Mouse (Mus musculus): ENCODE data around the gene Nepro. TPM values are rescaled to one million over a fixed set of nuclear protein-coding genes. Genes with fewer than 3 reads are reported as not detected.

Gene Nepro
- polyA plus RNA-seq, 1 experiment from 2014 or later: 7.6 TPM

GRCm38 (mm10) chr16:44719349-44719748, 4.8 kb upstream of the Nepro start:
- no peak overlapping the region for H3K4me3 ChIP-seq (replicated peaks; ENCODE audit: low read length)
- no peaks in the 10 kb centered on the region for H3K27me3 ChIP-seq (ENCODE audit: control insufficient read depth, insufficient read depth, low read length)
- H3K9ac ChIP-seq (ENCODE audit: low read length): no peak overlapping the region
- H3K27ac ChIP-seq (ENCODE audit: low read length): no peak overlapping the region
- no peaks in the 10 kb centered on the region for H3K36me3 ChIP-seq (ENCODE audit: control insufficient read depth, insufficient read depth, low read length)
- WGBS: 69% methylated on average over 7 of the region's 7 CpGs
- peaks cover 3% of the 10 kb centered on the region; the same call in 1 of the 2 replicates for H3K4me1 ChIP-seq (ENCODE audit: control insufficient read depth, insufficient read depth, low read length)
- H3K9me3 ChIP-seq (replicated peaks; ENCODE audit: control insufficient read depth, low read length): no peaks in the 10 kb centered on the region
- no peak overlapping the region for H3K4me2 ChIP-seq (ENCODE audit: low read depth, low read length)
- no peak for ATAC-seq (ENCODE audit: insufficient read depth, low FRiP score)

GRCm38 (mm10) chr16:44720518-44720917, 3.6 kb upstream of the Nepro start:
- H3K4me2 ChIP-seq (ENCODE audit: low read depth, low read length): no peak overlapping the region
- peaks cover 3% of the 10 kb centered on the region; the same call in 1 of the 2 replicates for H3K4me1 ChIP-seq (ENCODE audit: control insufficient read depth, insufficient read depth, low read length)
- H3K9me3 ChIP-seq (replicated peaks; ENCODE audit: control insufficient read depth, low read length): no peaks in the 10 kb centered on the region
- H3K9ac ChIP-seq (ENCODE audit: low read length): no peak overlapping the region
- WGBS: 76% methylated on average over 3 of the region's 3 CpGs
- no peak overlapping the region for H3K27ac ChIP-seq (ENCODE audit: low read length)
- no peaks in the 10 kb centered on the region for H3K27me3 ChIP-seq (ENCODE audit: control insufficient read depth, insufficient read depth, low read length)
- no peak for ATAC-seq (ENCODE audit: insufficient read depth, low FRiP score)
- H3K4me3 ChIP-seq (replicated peaks; ENCODE audit: low read length): no peak overlapping the region
- no peaks in the 10 kb centered on the region for H3K36me3 ChIP-seq (ENCODE audit: control insufficient read depth, insufficient read depth, low read length)

GRCm38 (mm10) chr16:44722666-44723065, 1.4 kb upstream of the Nepro start:
- no peak overlapping the region for H3K4me3 ChIP-seq (replicated peaks; ENCODE audit: low read length)
- H3K27ac ChIP-seq (ENCODE audit: low read length): no peak overlapping the region
- H3K4me2 ChIP-seq (ENCODE audit: low read depth, low read length): no peak overlapping the region
- no peaks in the 10 kb centered on the region for H3K9me3 ChIP-seq (replicated peaks; ENCODE audit: control insufficient read depth, low read length)
- no peaks in the 10 kb centered on the region for H3K36me3 ChIP-seq (ENCODE audit: control insufficient read depth, insufficient read depth, low read length)
- H3K4me1 ChIP-seq (ENCODE audit: control insufficient read depth, insufficient read depth, low read length): peaks cover 10% of the 10 kb centered on the region
- H3K27me3 ChIP-seq (ENCODE audit: control insufficient read depth, insufficient read depth, low read length): no peaks in the 10 kb centered on the region
- no peak overlapping the region for H3K9ac ChIP-seq (ENCODE audit: low read length)
- 81% methylated on average over 2 of the region's 2 CpGs for WGBS
- no peak for ATAC-seq (ENCODE audit: insufficient read depth, low FRiP score)

GRCm38 (mm10) chr16:44724847-44725246, 746 bp downstream of the Nepro start:
- under 1% methylated on average over 14 of the region's 14 CpGs for WGBS
- Histone ChIP-seq H3K9ac (ENCODE audit: low read length) (peak overlapping the region; percentile 98), H3K36me3 (ENCODE audit: control insufficient read depth, insufficient read depth, low read length) (0 out of 2 replicates have a peak, but pooled peaks cover 8% of the 10 kb centered on the region), H3K4me3 (replicated peaks; ENCODE audit: low read length) (peak overlapping the region; percentile 73), H3K27ac (ENCODE audit: low read length) (peak overlapping the region; percentile 92), H3K4me1 (ENCODE audit: control insufficient read depth, insufficient read depth, low read length) (peaks cover 9% of the 10 kb centered on the region), H3K9me3 (replicated peaks; ENCODE audit: control insufficient read depth, low read length) (no peaks in the 10 kb centered on the region), H3K4me2 (ENCODE audit: low read depth, low read length) (peak overlapping the region; percentile 84), H3K27me3 (ENCODE audit: control insufficient read depth, insufficient read depth, low read length) (no peaks in the 10 kb centered on the region)
- peak; percentile 15 for ATAC-seq (ENCODE audit: insufficient read depth, low FRiP score)

GRCm38 (mm10) chr16:44725286-44726223, 1.5 kb downstream of the Nepro start:
- no peaks in the 10 kb centered on the region for H3K27me3 ChIP-seq (ENCODE audit: control insufficient read depth, insufficient read depth, low read length)
- H3K4me2 ChIP-seq (ENCODE audit: low read depth, low read length): peak overlapping the region; percentile 84
- peak overlapping the region; percentile 73 for H3K4me3 ChIP-seq (replicated peaks; ENCODE audit: low read length)
- H3K27ac ChIP-seq (ENCODE audit: low read length): 0 out of 2 replicates have a peak overlapping the region, but pooled peaks have one; percentile 92
- H3K4me1 ChIP-seq (ENCODE audit: control insufficient read depth, insufficient read depth, low read length): peaks cover 7% of the 10 kb centered on the region
- H3K9ac ChIP-seq (ENCODE audit: low read length): peak overlapping the region; percentile 98
- WGBS: 38% methylated on average over 14 of the region's 14 CpGs
- no peak for ATAC-seq (ENCODE audit: insufficient read depth, low FRiP score)
- H3K9me3 ChIP-seq (replicated peaks; ENCODE audit: control insufficient read depth, low read length): no peaks in the 10 kb centered on the region
- 0 out of 2 replicates have a peak, but pooled peaks cover 8% of the 10 kb centered on the region for H3K36me3 ChIP-seq (ENCODE audit: control insufficient read depth, insufficient read depth, low read length)

GRCm38 (mm10) chr16:44727525-44727924, 3.4 kb downstream of the Nepro start:
- no peak overlapping the region for H3K4me3 ChIP-seq (replicated peaks; ENCODE audit: low read length)
- peaks cover 26% of the 10 kb centered on the region for H3K36me3 ChIP-seq (ENCODE audit: control insufficient read depth, insufficient read depth, low read length)
- no peaks in the 10 kb centered on the region for H3K27me3 ChIP-seq (ENCODE audit: control insufficient read depth, insufficient read depth, low read length)
- no peak overlapping the region for H3K27ac ChIP-seq (ENCODE audit: low read length)
- WGBS: 91% methylated on average over 3 of the region's 3 CpGs
- H3K4me2 ChIP-seq (ENCODE audit: low read depth, low read length): no peak overlapping the region
- H3K4me1 ChIP-seq (ENCODE audit: control insufficient read depth, insufficient read depth, low read length): peaks cover 7% of the 10 kb centered on the region
- no peak for ATAC-seq (ENCODE audit: insufficient read depth, low FRiP score)
- no peaks in the 10 kb centered on the region for H3K9me3 ChIP-seq (replicated peaks; ENCODE audit: control insufficient read depth, low read length)
- no peak overlapping the region for H3K9ac ChIP-seq (ENCODE audit: low read length)

GRCm38 (mm10) chr16:44734059-44734458, 10.0 kb downstream of the Nepro start:
- WGBS: 76% methylated on average over 3 of the region's 3 CpGs
- no peak for ATAC-seq (ENCODE audit: insufficient read depth, low FRiP score)
- no peaks in the 10 kb centered on the region for H3K9me3 ChIP-seq (replicated peaks; ENCODE audit: control insufficient read depth, low read length)
- no peak overlapping the region for H3K4me2 ChIP-seq (ENCODE audit: low read depth, low read length)
- peaks cover 51% of the 10 kb centered on the region for H3K36me3 ChIP-seq (ENCODE audit: control insufficient read depth, insufficient read depth, low read length)
- no peak overlapping the region for H3K4me3 ChIP-seq (replicated peaks; ENCODE audit: low read length)
- no peak overlapping the region for H3K9ac ChIP-seq (ENCODE audit: low read length)
- H3K4me1 ChIP-seq (ENCODE audit: control insufficient read depth, insufficient read depth, low read length): no peaks in the 10 kb centered on the region
- no peaks in the 10 kb centered on the region for H3K27me3 ChIP-seq (ENCODE audit: control insufficient read depth, insufficient read depth, low read length)
- no peak overlapping the region for H3K27ac ChIP-seq (ENCODE audit: low read length)

- Histone ChIP-seq H3K9me3 (replicated peaks; ENCODE audit: control insufficient read depth, low read length) (no peaks in the 10 kb centered on the region), H3K36me3 (ENCODE audit: control insufficient read depth, insufficient read depth, low read length) (peaks cover 45% of the 10 kb centered on the region), H3K9ac (ENCODE audit: low read length) (no peak overlapping the region), H3K27ac (ENCODE audit: low read length) (no peak overlapping the region), H3K27me3 (ENCODE audit: control insufficient read depth, insufficient read depth, low read length) (no peaks in the 10 kb centered on the region), H3K4me3 (replicated peaks; ENCODE audit: low read length) (no peak overlapping the region), H3K4me1 (ENCODE audit: control insufficient read depth, insufficient read depth, low read length) (no peaks in the 10 kb centered on the region), H3K4me2 (ENCODE audit: low read depth, low read length) (no peak overlapping the region)
- no peak for ATAC-seq (ENCODE audit: insufficient read depth, low FRiP score)
- 87% methylated on average over 5 of the region's 5 CpGs for WGBS
These were observed 11.6 kb downstream of the Nepro start for GRCm38 (mm10) chr16:44735676-44736075.

GRCm38 (mm10) chr16:44736118-44736517, 12.0 kb downstream of the Nepro start:
- H3K36me3 ChIP-seq (ENCODE audit: control insufficient read depth, insufficient read depth, low read length): peaks cover 41% of the 10 kb centered on the region

More at GRCm38 (mm10) chr16:44736118-44736517, 12.0 kb downstream of the Nepro start:
- 75% methylated on average over 4 of the region's 4 CpGs for WGBS
- ATAC-seq (ENCODE audit: insufficient read depth, low FRiP score): no peak
- H3K27ac ChIP-seq (ENCODE audit: low read length): no peak overlapping the region
- no peaks in the 10 kb centered on the region for H3K4me1 ChIP-seq (ENCODE audit: control insufficient read depth, insufficient read depth, low read length)
- no peak overlapping the region for H3K4me3 ChIP-seq (replicated peaks; ENCODE audit: low read length)
- H3K9ac ChIP-seq (ENCODE audit: low read length): no peak overlapping the region
- H3K4me2 ChIP-seq (ENCODE audit: low read depth, low read length): no peak overlapping the region
- no peaks in the 10 kb centered on the region for H3K9me3 ChIP-seq (replicated peaks; ENCODE audit: control insufficient read depth, low read length)
- no peaks in the 10 kb centered on the region for H3K27me3 ChIP-seq (ENCODE audit: control insufficient read depth, insufficient read depth, low read length)
